Mouse (Mus musculus): ENCODE data around the gene Amotl2. TPM values are rescaled to one million over a fixed set of nuclear protein-coding genes. Genes with fewer than 3 reads are reported as not detected.
"Not testable (repeated sequence)": the region's sequence is repeated elsewhere in the genome, so short reads cannot be mapped to it uniquely, and the experiment has no call there.

Gene Amotl2
- polyA plus RNA-seq, 1 experiment, result 0.03 TPM

- no peaks in the 10 kb centered on the region for H3K27me3 ChIP-seq (ENCODE audit: control insufficient read depth)
- TF ChIP-seq GATA1 (IDR thresholded peaks at IDR 0.05; ENCODE audit: low read length), result no peak
- no peak for TF ChIP-seq TAL1 (IDR thresholded peaks at IDR 0.05; ENCODE audit: low read length)
These were observed 39.3 kb downstream of the Amotl2 start for GRCm38 (mm10) chr9:102755591-102756270.

GRCm38 (mm10) chr9:102756352-102756751 is 39.9 kb downstream of the Amotl2 start:
- no peaks in the 10 kb centered on the region for H3K4me1 ChIP-seq (ENCODE audit: control insufficient read depth)
- no peaks in the 10 kb centered on the region for H3K9me3 ChIP-seq (ENCODE audit: control insufficient read depth, low read length)
- no peak overlapping the region for H3K4me3 ChIP-seq (replicated peaks)
- no peaks in the 10 kb centered on the region for H3K36me3 ChIP-seq (ENCODE audit: control insufficient read depth)
- TF ChIP-seq GATA1 (IDR thresholded peaks at IDR 0.05; ENCODE audit: low read length) (no peak), TAL1 (IDR thresholded peaks at IDR 0.05; ENCODE audit: low read length) (no peak)
- H3K27me3 ChIP-seq (ENCODE audit: control insufficient read depth), result no peaks in the 10 kb centered on the region

More at GRCm38 (mm10) chr9:102755591-102756270, 39.3 kb downstream of the Amotl2 start:
- Histone ChIP-seq H3K4me1 (ENCODE audit: control insufficient read depth) (no peaks in the 10 kb centered on the region), H3K9me3 (ENCODE audit: control insufficient read depth, low read length) (no peaks in the 10 kb centered on the region), H3K4me3 (replicated peaks) (no peak overlapping the region), H3K36me3 (ENCODE audit: control insufficient read depth) (no peaks in the 10 kb centered on the region)

GRCm38 (mm10) chr9:102758851-102759250 is 42.4 kb downstream of the Amotl2 start:
- Histone ChIP-seq H3K27me3 (ENCODE audit: control insufficient read depth) (no peaks in the 10 kb centered on the region), H3K9me3 (ENCODE audit: control insufficient read depth, low read length) (no peaks in the 10 kb centered on the region), H3K4me1 (ENCODE audit: control insufficient read depth) (no peaks in the 10 kb centered on the region), H3K4me3 (replicated peaks) (no peak overlapping the region), H3K36me3 (ENCODE audit: control insufficient read depth) (no peaks in the 10 kb centered on the region)
- TF ChIP-seq TAL1 (IDR thresholded peaks at IDR 0.05; ENCODE audit: low read length) (no peak), GATA1 (IDR thresholded peaks at IDR 0.05; ENCODE audit: low read length) (no peak)

- H3K9me3 ChIP-seq (ENCODE audit: control insufficient read depth, low read length), result no peaks in the 10 kb centered on the region
- H3K27me3 ChIP-seq (ENCODE audit: control insufficient read depth), result no peaks in the 10 kb centered on the region
- H3K36me3 ChIP-seq (ENCODE audit: control insufficient read depth), result no peaks in the 10 kb centered on the region
- no peak overlapping the region for H3K4me3 ChIP-seq (replicated peaks)
- TF ChIP-seq GATA1 (IDR thresholded peaks at IDR 0.05; ENCODE audit: low read length) (no peak), TAL1 (IDR thresholded peaks at IDR 0.05; ENCODE audit: low read length) (no peak)
- no peaks in the 10 kb centered on the region for H3K4me1 ChIP-seq (ENCODE audit: control insufficient read depth)
These were observed 43.1 kb downstream of the Amotl2 start for GRCm38 (mm10) chr9:102759581-102760001.

- H3K36me3 ChIP-seq (ENCODE audit: control insufficient read depth), result no peaks in the 10 kb centered on the region
- H3K4me3 ChIP-seq (replicated peaks), result no peak overlapping the region
- TF ChIP-seq GATA1 (IDR thresholded peaks at IDR 0.05; ENCODE audit: low read length) (no peak), TAL1 (IDR thresholded peaks at IDR 0.05; ENCODE audit: low read length) (no peak)
- no peaks in the 10 kb centered on the region for H3K27me3 ChIP-seq (ENCODE audit: control insufficient read depth)
- no peaks in the 10 kb centered on the region for H3K9me3 ChIP-seq (ENCODE audit: control insufficient read depth, low read length)
- H3K4me1 ChIP-seq (ENCODE audit: control insufficient read depth), result no peaks in the 10 kb centered on the region
These were observed 45.1 kb downstream of the Amotl2 start for GRCm38 (mm10) chr9:102761599-102761998.

- H3K4me1 ChIP-seq (ENCODE audit: control insufficient read depth), result no peaks in the 10 kb centered on the region
- TF ChIP-seq TAL1 (IDR thresholded peaks at IDR 0.05; ENCODE audit: low read length) (no peak), GATA1 (IDR thresholded peaks at IDR 0.05; ENCODE audit: low read length) (no peak)
- peaks cover 2% of the 10 kb centered on the region; the same call in 1 of the 2 replicates for H3K27me3 ChIP-seq (ENCODE audit: control insufficient read depth)
- H3K4me3 ChIP-seq (replicated peaks), result no peak overlapping the region
- H3K36me3 ChIP-seq (ENCODE audit: control insufficient read depth), result no peaks in the 10 kb centered on the region
- no peaks in the 10 kb centered on the region for H3K9me3 ChIP-seq (ENCODE audit: control insufficient read depth, low read length)
These were observed 46.4 kb downstream of the Amotl2 start for GRCm38 (mm10) chr9:102762836-102763235.

GRCm38 (mm10) chr9:102763520-102763919 is 47.0 kb downstream of the Amotl2 start:
- peaks cover 2% of the 10 kb centered on the region; the same call in 1 of the 2 replicates for H3K27me3 ChIP-seq (ENCODE audit: control insufficient read depth)
- H3K36me3 ChIP-seq (ENCODE audit: control insufficient read depth), result no peaks in the 10 kb centered on the region
- no peaks in the 10 kb centered on the region for H3K9me3 ChIP-seq (ENCODE audit: control insufficient read depth, low read length)
- TF ChIP-seq GATA1 (IDR thresholded peaks at IDR 0.05; ENCODE audit: low read length) (no peak), TAL1 (IDR thresholded peaks at IDR 0.05; ENCODE audit: low read length) (no peak)
- H3K4me1 ChIP-seq (ENCODE audit: control insufficient read depth), result no peaks in the 10 kb centered on the region
- H3K4me3 ChIP-seq (replicated peaks), result no peak overlapping the region

GRCm38 (mm10) chr9:102764540-102764939 is 48.1 kb downstream of the Amotl2 start:
- not testable (repeated sequence) for H3K4me1 ChIP-seq (ENCODE audit: control insufficient read depth); H3K36me3 ChIP-seq (ENCODE audit: control insufficient read depth); H3K4me3 ChIP-seq (replicated peaks); H3K27me3 ChIP-seq (ENCODE audit: control insufficient read depth); H3K9me3 ChIP-seq (ENCODE audit: control insufficient read depth, low read length)

GRCm38 (mm10) chr9:102766741-102767140 is 50.3 kb downstream of the Amotl2 start:
- H3K4me3 ChIP-seq (replicated peaks), result no peak overlapping the region
- H3K36me3 ChIP-seq (ENCODE audit: control insufficient read depth), result no peaks in the 10 kb centered on the region
- TF ChIP-seq TAL1 (IDR thresholded peaks at IDR 0.05; ENCODE audit: low read length) (no peak), GATA1 (IDR thresholded peaks at IDR 0.05; ENCODE audit: low read length) (no peak)
- H3K4me1 ChIP-seq (ENCODE audit: control insufficient read depth), result peaks cover 2% of the 10 kb centered on the region
- H3K9me3 ChIP-seq (ENCODE audit: control insufficient read depth, low read length), result no peaks in the 10 kb centered on the region
- H3K27me3 ChIP-seq (ENCODE audit: control insufficient read depth), result peaks cover 2% of the 10 kb centered on the region; the same call in 1 of the 2 replicates

GRCm38 (mm10) chr9:102769257-102769656 is 52.8 kb downstream of the Amotl2 start:
- Histone ChIP-seq H3K4me1 (ENCODE audit: control insufficient read depth) (peaks cover 2% of the 10 kb centered on the region), H3K9me3 (ENCODE audit: control insufficient read depth, low read length) (no peaks in the 10 kb centered on the region), H3K4me3 (replicated peaks) (no peak overlapping the region), H3K27me3 (ENCODE audit: control insufficient read depth) (peaks cover 2% of the 10 kb centered on the region; the same call in 1 of the 2 replicates), H3K36me3 (ENCODE audit: control insufficient read depth) (no peaks in the 10 kb centered on the region)
- TF ChIP-seq GATA1 (IDR thresholded peaks at IDR 0.05; ENCODE audit: low read length) (no peak), TAL1 (IDR thresholded peaks at IDR 0.05; ENCODE audit: low read length) (no peak)
